ENCODE assay signal across 8 mouse cellular contexts in the genomic region with DNA sequence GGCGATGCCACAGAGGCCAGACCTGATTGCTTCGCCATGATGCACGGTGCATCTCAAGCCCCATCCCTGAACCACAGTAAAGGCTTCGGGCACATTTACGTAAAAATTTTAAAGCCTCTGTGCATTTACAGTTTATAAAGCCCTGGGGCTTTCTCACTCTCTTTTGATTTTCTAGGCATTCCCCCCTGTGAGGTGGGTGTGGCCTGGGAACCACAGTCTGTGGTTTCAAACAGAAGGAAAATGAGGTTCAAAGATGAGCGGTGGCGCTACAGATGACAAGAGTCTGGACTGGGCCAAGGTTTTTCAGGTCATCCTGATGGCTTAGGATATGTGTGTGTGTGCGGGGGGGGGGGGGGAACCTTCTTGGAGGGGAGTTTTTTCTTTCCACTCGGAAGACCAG. TPM values are rescaled to one million over a fixed set of nuclear protein-coding genes. Genes with fewer than 3 reads are reported as not detected.
A peak's percentile ranks its signal among the peaks of the same experiment; 100 is the strongest.
DNase-seq lines count a peak whose midpoint lies in the region; ATAC-seq and TF ChIP-seq lines count a peak whose summit lies in the region.

No protein-coding gene starts in this region.

- TF ChIP-seq POLR2A in testis, adult 2 months (IDR thresholded peaks at IDR 0.05; ENCODE audit: control insufficient read depth, low read depth, low read length): no peak

- H3K27me3 ChIP-seq in testis, adult 2 months (ENCODE audit: control insufficient read depth, insufficient read depth, low read length): no peaks in the 10 kb centered on the region
- peaks cover 96% of the 10 kb centered on the region for H3K27me3 ChIP-seq in forebrain, embryonic 12.5 days
- H3K27me3 ChIP-seq in limb, embryonic 15.5 days: peaks cover 89% of the 10 kb centered on the region

- H3K9ac ChIP-seq in forebrain, embryonic 12.5 days: peak overlapping the region; percentile 36; the same call in 1 of the 2 replicates
- no peak overlapping the region for H3K9ac ChIP-seq in limb, embryonic 15.5 days

- H3K27ac ChIP-seq in testis, adult 2 months (ENCODE audit: control insufficient read depth, insufficient read depth, low read depth, low read length): no peak overlapping the region
- H3K27ac ChIP-seq in forebrain, embryonic 12.5 days: no peak overlapping the region
- H3K27ac ChIP-seq in limb, embryonic 15.5 days: no peak overlapping the region

- no peak for DNase-seq in testis, postnatal 14 days (ENCODE audit: low spot score)
- DNase-seq in thymus, postnatal 36 days: peak; percentile 10 to 27
- DNase-seq in frontal cortex, postnatal 36 days (ENCODE audit: low spot score in 2 of 2): no peak

- no peak for ATAC-seq in forebrain, embryonic 12.5 days (ENCODE audit: low FRiP score)
- no peak for ATAC-seq in limb, embryonic 15.5 days (ENCODE audit: insufficient number of reproducible peaks, low FRiP score, low TSS enrichment, low read depth)
- ATAC-seq in erythroid progenitor cell, adult 5-6 weeks (replicated peaks; ENCODE audit: low FRiP score, poor library complexity, severe bottlenecking): no peak
- ATAC-seq in monocyte, adult 5-6 weeks (replicated peaks; ENCODE audit: insufficient number of reproducible peaks, low FRiP score, low TSS enrichment, poor library complexity, severe bottlenecking): no peak

- H3K4me1 ChIP-seq in testis, adult 2 months (ENCODE audit: control insufficient read depth, insufficient read depth, low read length): peaks cover 16% of the 10 kb centered on the region
- peaks cover 36% of the 10 kb centered on the region for H3K4me1 ChIP-seq in forebrain, embryonic 12.5 days
- H3K4me1 ChIP-seq in limb, embryonic 15.5 days: peaks cover 33% of the 10 kb centered on the region

- WGBS in forebrain, embryonic 12.5 days: under 1% methylated on average over 9 of the region's 9 CpGs
- 2% methylated on average over 9 of the region's 9 CpGs for WGBS in limb, embryonic 15.5 days

- peak overlapping the region; percentile 77 for H3K4me2 ChIP-seq in forebrain, embryonic 12.5 days
- peak overlapping the region; percentile 82 for H3K4me2 ChIP-seq in limb, embryonic 15.5 days

- H3K36me3 ChIP-seq in testis, adult 2 months (ENCODE audit: control insufficient read depth, insufficient read depth, low read length): no peaks in the 10 kb centered on the region
- H3K36me3 ChIP-seq in forebrain, embryonic 12.5 days (replicated peaks): no peaks in the 10 kb centered on the region
- H3K36me3 ChIP-seq in limb, embryonic 15.5 days: no peaks in the 10 kb centered on the region

- no peaks in the 10 kb centered on the region for H3K9me3 ChIP-seq in forebrain, embryonic 12.5 days
- H3K9me3 ChIP-seq in limb, embryonic 15.5 days: no peaks in the 10 kb centered on the region

- H3K4me3 ChIP-seq in testis, adult 2 months (ENCODE audit: control insufficient read depth, low read depth, low read length): peak overlapping the region; percentile 42
- peak overlapping the region; percentile 38 for H3K4me3 ChIP-seq in forebrain, embryonic 12.5 days (replicated peaks)
- peak overlapping the region; percentile 40 for H3K4me3 ChIP-seq in limb, embryonic 15.5 days

- TF ChIP-seq CTCF in testis, adult 2 months (IDR thresholded peaks at IDR 0.05; ENCODE audit: control insufficient read depth, insufficient read depth, insufficient replicate concordance, low read depth, low read length): no peak

RNA-seq across cellular contexts. Expression of a gene that starts 0.6 kb away (rescaled TPM):
- 0.15 and 0.17 TPM in 2 replicates for polyA plus RNA-seq in testis, adult 2 months (2012; rRNA removed)
- polyA plus RNA-seq in forebrain, embryonic 12.5 days (2016; fragmentation: Nextera tagmentation; extraction: Ambion mirVana): 0.21 and 0.72 TPM in 2 replicates
- polyA plus RNA-seq in limb, embryonic 15.5 days (2015; fragmentation: Nextera tagmentation; extraction: Ambion mirVana): 0.06 and 0.10 TPM in 2 replicates
- total RNA-seq in erythroid progenitor cell, adult 5-6 weeks (2015; ENCODE audit: low replicate concordance): not detected in 2 replicates
- total RNA-seq in erythroid progenitor cell, adult 5-6 weeks (2017; ENCODE audit: low replicate concordance): not detected in 2 replicates
- not detected in 3 replicates for total RNA-seq in monocyte, adult 5-6 weeks (2017)

RNA-seq across cellular contexts. Expression of a gene that starts 10.4 kb away (rescaled TPM):
- 6.4 and 7.3 TPM in 2 replicates for polyA plus RNA-seq in testis, adult 2 months (2012; rRNA removed)
- polyA plus RNA-seq in forebrain, embryonic 12.5 days (2016; fragmentation: Nextera tagmentation; extraction: Ambion mirVana): 10.9 and 12.1 TPM in 2 replicates
- 16.8 and 17.1 TPM in 2 replicates for polyA plus RNA-seq in limb, embryonic 15.5 days (2015; fragmentation: Nextera tagmentation; extraction: Ambion mirVana)
- 1.7 and 2.5 TPM in 2 replicates for total RNA-seq in erythroid progenitor cell, adult 5-6 weeks (2015; ENCODE audit: low replicate concordance)
- 1.8 and 3.6 TPM in 2 replicates for total RNA-seq in erythroid progenitor cell, adult 5-6 weeks (2017; ENCODE audit: low replicate concordance)
- total RNA-seq in monocyte, adult 5-6 weeks (2017): 2.8 to 6.0 TPM (median 4.2 TPM) in 3 replicates

RNA-seq across cellular contexts. Expression of a gene that starts 23.8 kb away (rescaled TPM):
- polyA plus RNA-seq in testis, adult 2 months (2012; rRNA removed): 32.3 and 32.7 TPM in 2 replicates
- 112 and 127 TPM in 2 replicates for polyA plus RNA-seq in forebrain, embryonic 12.5 days (2016; fragmentation: Nextera tagmentation; extraction: Ambion mirVana)
- 264 and 274 TPM in 2 replicates for polyA plus RNA-seq in limb, embryonic 15.5 days (2015; fragmentation: Nextera tagmentation; extraction: Ambion mirVana)
- 20.9 and 22.2 TPM in 2 replicates for total RNA-seq in erythroid progenitor cell, adult 5-6 weeks (2015; ENCODE audit: low replicate concordance)
- 18.5 and 23.5 TPM in 2 replicates for total RNA-seq in erythroid progenitor cell, adult 5-6 weeks (2017; ENCODE audit: low replicate concordance)
- 52.7 to 89.6 TPM (median 86.8 TPM) in 3 replicates for total RNA-seq in monocyte, adult 5-6 weeks (2017)

Comparison
In these comparisons a context has a peak if more than half of its experiments do, and no peak if none do; other contexts are left out.
1. DNase-seq: peak in thymus, postnatal 36 days (2 of 2); none in testis, postnatal 14 days (single experiment) and frontal cortex, postnatal 36 days (0 of 2).
2. Peak in every context shown above with its lines, with median percentiles within 50 percentile points of each other: H3K4me3 ChIP-seq.